In genomic region chrX:11907167-11907566, GRCm38 (mm10) we compare ENCODE assay signal across 10 mouse cellular contexts.
DNase-seq lines count a peak whose midpoint lies in the region; ATAC-seq lines count a peak whose summit lies in the region.
"Had no signal": no experiment of that assay in that cellular context is flagged by ENCODE, and none has a peak within 500 bp of the region (broad histone marks: within the 10 kb centered on the region; RNA-seq: fewer than 3 reads in every experiment).

No protein-coding gene starts in this region.

- peak; percentile 54; the same call in 1 of the 2 replicates for ATAC-seq in hindbrain, embryonic 16.5 days
- no peak for ATAC-seq in hindbrain, embryonic 13.5 days (ENCODE audit: low FRiP score)
- ATAC-seq in neural tube, embryonic 15.5 days (ENCODE audit: low FRiP score): peak; percentile 68
- peak; percentile 81 for ATAC-seq in heart, embryonic 16.5 days (replicated peaks; ENCODE audit: extremely low read depth, insufficient read depth, low FRiP score)
- ATAC-seq in stomach, embryonic 16.5 days (ENCODE audit: insufficient read depth, low FRiP score): peak; percentile 74; the same call in 1 of the 2 replicates

- 56% methylated on average over 6 of the region's 6 CpGs for WGBS in hindbrain, embryonic 16.5 days
- WGBS in hindbrain, embryonic 13.5 days: 58% methylated on average over 6 of the region's 6 CpGs
- WGBS in neural tube, embryonic 15.5 days: 46% methylated on average over 6 of the region's 6 CpGs
- WGBS in heart, embryonic 16.5 days: 35% methylated on average over 6 of the region's 6 CpGs
- WGBS in stomach, embryonic 16.5 days: 51% methylated on average over 6 of the region's 6 CpGs

- peaks cover 5% of the 10 kb centered on the region for H3K27me3 ChIP-seq in hindbrain, embryonic 16.5 days (replicated peaks; ENCODE audit: control insufficient read depth, insufficient read depth, low read length)
- H3K27me3 ChIP-seq in hindbrain, embryonic 13.5 days: peaks cover 15% of the 10 kb centered on the region; the same call in 1 of the 2 replicates
- no peaks in the 10 kb centered on the region for H3K27me3 ChIP-seq in neural tube, embryonic 15.5 days (replicated peaks)
- no peaks in the 10 kb centered on the region for H3K27me3 ChIP-seq in heart, embryonic 16.5 days (ENCODE audit: control insufficient read depth, insufficient read depth, low read length)
- H3K27me3 ChIP-seq in stomach, embryonic 16.5 days (ENCODE audit: control insufficient read depth, insufficient read depth, low read length): peaks cover 3% of the 10 kb centered on the region; the same call in 1 of the 2 replicates
- H3K27me3 ChIP-seq: lung, embryonic 15.5 days had no signal

- H3K9me3 ChIP-seq in hindbrain, embryonic 16.5 days (ENCODE audit: control insufficient read depth, low read length): no peaks in the 10 kb centered on the region
- H3K9me3 ChIP-seq in hindbrain, embryonic 13.5 days: no peaks in the 10 kb centered on the region
- H3K9me3 ChIP-seq in neural tube, embryonic 15.5 days (replicated peaks): no peaks in the 10 kb centered on the region
- H3K9me3 ChIP-seq in heart, embryonic 16.5 days (replicated peaks; ENCODE audit: control insufficient read depth, low read length): no peaks in the 10 kb centered on the region
- no peaks in the 10 kb centered on the region for H3K9me3 ChIP-seq in stomach, embryonic 16.5 days (replicated peaks; ENCODE audit: control insufficient read depth, low read length)
- H3K9me3 ChIP-seq: lung, embryonic 15.5 days had no signal

- H3K4me3 ChIP-seq in hindbrain, embryonic 16.5 days (ENCODE audit: low read length): no peak overlapping the region
- H3K4me3 ChIP-seq in hindbrain, embryonic 13.5 days: no peak overlapping the region
- no peak overlapping the region for H3K4me3 ChIP-seq in neural tube, embryonic 15.5 days (replicated peaks)
- no peak overlapping the region for H3K4me3 ChIP-seq in heart, embryonic 16.5 days (ENCODE audit: low read length)
- H3K4me3 ChIP-seq in stomach, embryonic 16.5 days (replicated peaks; ENCODE audit: low read length): no peak overlapping the region
- H3K4me3 ChIP-seq: lung, embryonic 15.5 days had no signal

- no peaks in the 10 kb centered on the region for H3K4me1 ChIP-seq in hindbrain, embryonic 16.5 days (ENCODE audit: control insufficient read depth, insufficient read depth, low read depth, low read length)
- H3K4me1 ChIP-seq in hindbrain, embryonic 13.5 days (replicated peaks): no peaks in the 10 kb centered on the region
- no peaks in the 10 kb centered on the region for H3K4me1 ChIP-seq in neural tube, embryonic 15.5 days
- H3K4me1 ChIP-seq in heart, embryonic 16.5 days (ENCODE audit: control insufficient read depth, insufficient read depth, low read length): no peaks in the 10 kb centered on the region
- H3K4me1 ChIP-seq in stomach, embryonic 16.5 days (ENCODE audit: control insufficient read depth, insufficient read depth, low read length): no peaks in the 10 kb centered on the region
- H3K4me1 ChIP-seq: lung, embryonic 15.5 days had no signal

- no peak overlapping the region for H3K27ac ChIP-seq in hindbrain, embryonic 16.5 days (ENCODE audit: low read depth, low read length)
- no peak overlapping the region for H3K27ac ChIP-seq in hindbrain, embryonic 13.5 days
- no peak overlapping the region for H3K27ac ChIP-seq in neural tube, embryonic 15.5 days (replicated peaks)
- no peak overlapping the region for H3K27ac ChIP-seq in heart, embryonic 16.5 days (ENCODE audit: low read length)
- H3K27ac ChIP-seq in stomach, embryonic 16.5 days (ENCODE audit: low read length): no peak overlapping the region
- H3K27ac ChIP-seq: lung, embryonic 15.5 days had no signal

- H3K9ac ChIP-seq in hindbrain, embryonic 16.5 days (ENCODE audit: low read depth, low read length): no peak overlapping the region
- no peak overlapping the region for H3K9ac ChIP-seq in hindbrain, embryonic 13.5 days
- H3K9ac ChIP-seq in neural tube, embryonic 15.5 days (replicated peaks): no peak overlapping the region
- no peak overlapping the region for H3K9ac ChIP-seq in heart, embryonic 16.5 days (ENCODE audit: low read length)
- no peak overlapping the region for H3K9ac ChIP-seq in stomach, embryonic 16.5 days (ENCODE audit: low read length)
- H3K9ac ChIP-seq: lung, embryonic 15.5 days had no signal

- H3K4me2 ChIP-seq in hindbrain, embryonic 16.5 days (ENCODE audit: low read length): no peak overlapping the region
- no peak overlapping the region for H3K4me2 ChIP-seq in hindbrain, embryonic 13.5 days
- H3K4me2 ChIP-seq in neural tube, embryonic 15.5 days: no peak overlapping the region
- H3K4me2 ChIP-seq in heart, embryonic 16.5 days (ENCODE audit: low read depth, low read length): no peak overlapping the region
- no peak overlapping the region for H3K4me2 ChIP-seq in stomach, embryonic 16.5 days (ENCODE audit: low read depth, low read length)
- H3K4me2 ChIP-seq: lung, embryonic 15.5 days had no signal

- no peaks in the 10 kb centered on the region for H3K36me3 ChIP-seq in hindbrain, embryonic 16.5 days (ENCODE audit: control insufficient read depth, insufficient read depth, low read length)
- no peaks in the 10 kb centered on the region for H3K36me3 ChIP-seq in hindbrain, embryonic 13.5 days
- no peaks in the 10 kb centered on the region for H3K36me3 ChIP-seq in neural tube, embryonic 15.5 days
- no peaks in the 10 kb centered on the region for H3K36me3 ChIP-seq in heart, embryonic 16.5 days (ENCODE audit: control insufficient read depth, insufficient read depth)
- H3K36me3 ChIP-seq in stomach, embryonic 16.5 days (ENCODE audit: control insufficient read depth, insufficient read depth, low read length): no peaks in the 10 kb centered on the region
- H3K36me3 ChIP-seq: lung, embryonic 15.5 days had no signal

- DNase-seq in neural tube, embryonic 10.5 days (ENCODE audit: extremely low spot score, low spot score): no peak
- DNase-seq in kidney, postnatal 10 days: no peak
- DNase-seq: kidney, postnatal 36 days; thymus, adult 2 months had no signal
